Mouse (Mus musculus): Measurements from ENCODE around the gene Trib2.
A peak's percentile ranks its signal among the peaks of the same experiment; 100 is the strongest.

Trib2 gene

GRCm38 (mm10) chr12:15816740-15817178 is at the start of gene Trib2:
Gene Trib2 (minus strand): TSS chr12:15816922.
- DNase-seq (ENCODE audit: low spot score): peak; percentile 92

DNA sequence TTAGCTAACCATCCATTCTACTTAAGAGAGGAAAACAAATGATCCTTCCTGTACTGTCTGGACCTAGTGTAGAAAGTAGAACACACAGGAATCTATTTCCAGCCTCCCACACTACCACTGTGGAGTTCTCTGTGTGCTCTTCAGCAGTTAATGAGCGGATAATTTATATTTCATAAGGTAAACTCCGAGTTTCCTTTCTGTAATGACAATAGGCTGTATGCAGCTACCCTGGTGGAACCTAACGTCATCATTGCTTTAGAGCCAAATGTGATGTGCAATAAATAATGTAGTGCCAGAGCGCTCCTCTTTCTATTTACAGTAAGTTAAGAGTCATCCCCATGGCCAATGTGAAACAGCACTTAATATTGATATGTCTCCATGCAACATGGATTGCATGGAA is 41.3 kb upstream of the Trib2 start:
- DNase-seq (ENCODE audit: low spot score): no peak

DNA sequence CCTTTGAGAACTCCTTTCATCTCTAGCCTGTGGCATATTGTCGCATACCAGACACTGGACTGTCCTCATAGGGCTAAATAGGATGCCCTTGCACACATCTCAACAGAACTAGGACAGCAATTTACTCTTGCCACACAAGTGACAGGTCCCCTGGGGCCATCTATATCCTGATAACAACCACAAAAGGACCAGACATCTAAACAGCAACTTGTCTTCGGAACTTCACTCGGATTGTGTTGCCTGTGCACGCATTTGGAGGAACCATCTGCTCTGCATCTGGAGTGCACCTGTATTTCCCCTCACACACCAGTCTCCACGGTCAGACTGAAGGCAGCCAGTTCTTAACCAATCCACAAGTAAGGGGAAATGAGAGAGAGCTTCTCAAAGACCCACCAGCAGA is 39.2 kb upstream of the Trib2 start:
- DNase-seq (ENCODE audit: low spot score): no peak

DNA sequence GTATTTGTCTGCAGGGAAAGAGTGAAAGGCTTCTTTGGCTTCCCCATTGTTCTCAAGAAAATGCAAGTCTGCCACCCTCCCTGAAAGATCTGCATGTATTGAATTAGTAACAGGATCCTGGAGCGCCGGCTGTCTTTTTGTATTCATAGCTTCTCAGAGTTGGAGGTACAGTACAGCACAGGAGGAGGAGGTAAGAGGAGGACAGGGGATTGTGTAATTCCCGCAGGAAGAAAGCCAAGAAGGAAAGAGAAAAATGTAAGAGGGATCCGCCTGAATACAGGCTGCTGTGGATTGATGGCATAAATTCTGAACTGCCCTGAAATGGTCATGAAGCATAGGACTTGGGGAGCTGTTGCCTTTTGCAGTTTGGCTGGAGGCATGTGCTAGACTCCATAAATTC is 36.1 kb upstream of the Trib2 start:
- DNase-seq (ENCODE audit: low spot score): peak; percentile 7

DNA sequence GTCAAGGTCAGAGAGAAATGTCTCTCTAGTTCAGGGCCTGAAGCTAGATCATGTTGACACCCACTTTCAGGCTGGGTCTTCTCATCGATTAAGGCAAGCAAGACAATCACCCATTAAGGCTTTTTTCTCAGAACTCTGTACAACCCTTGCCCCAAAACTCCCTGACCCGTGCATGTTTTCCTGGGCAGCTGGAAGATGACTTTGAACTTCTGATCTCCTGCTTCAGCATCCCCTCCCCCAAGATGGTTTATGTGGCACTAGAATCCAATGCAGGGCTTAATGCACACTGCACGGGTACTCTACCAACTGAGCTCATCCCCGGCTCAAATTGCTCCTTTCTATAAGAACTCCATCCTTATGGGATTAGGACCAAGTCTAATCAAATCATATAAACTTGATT is 35.3 kb upstream of the Trib2 start:
- DNase-seq (ENCODE audit: low spot score): no peak

DNA sequence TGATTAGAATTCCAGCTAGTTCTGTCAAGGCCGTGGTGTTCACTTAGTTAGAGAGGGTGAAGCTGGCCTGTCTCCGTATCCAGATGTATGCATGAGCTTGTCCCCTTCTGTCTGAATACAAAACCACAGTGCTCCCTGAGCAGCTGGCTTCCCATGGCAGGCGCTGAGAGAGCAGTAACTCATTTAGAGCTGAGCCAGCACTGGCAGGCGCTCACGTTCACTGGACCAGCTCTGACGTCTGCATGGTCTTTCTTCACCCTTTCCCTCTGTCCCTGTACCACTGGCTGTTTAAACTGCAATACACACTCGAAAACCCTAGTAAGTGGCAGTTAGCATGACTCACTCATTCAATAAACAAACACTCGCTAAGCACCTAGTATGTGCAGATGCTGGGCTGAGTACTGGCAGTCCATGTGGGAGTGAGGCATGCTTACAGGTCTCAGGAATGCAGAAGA is 33.7 kb upstream of the Trib2 start:
- peak; percentile 12 for DNase-seq (ENCODE audit: low spot score)

GRCm38 (mm10) chr12:15849861-15850294 is 33.2 kb upstream of the Trib2 start:
- no peak for DNase-seq (ENCODE audit: low spot score)

DNA sequence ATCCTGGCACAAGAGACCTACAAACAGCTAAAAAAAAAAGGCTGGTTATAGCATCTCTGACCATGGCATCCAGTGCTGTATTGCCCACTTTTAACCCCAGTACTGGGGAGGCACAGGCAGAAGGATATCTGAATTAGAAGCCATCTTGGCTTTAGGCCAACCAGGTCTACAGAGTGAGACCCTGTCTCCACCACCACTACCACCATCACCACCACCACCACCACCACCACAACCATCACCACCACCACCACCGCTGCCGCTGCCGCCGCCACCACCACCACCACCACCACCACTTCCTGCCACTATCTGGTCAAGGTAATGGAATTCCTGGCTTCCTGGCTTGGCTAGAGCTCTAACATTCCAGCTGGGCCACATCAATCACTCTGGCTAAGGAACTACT is 31.7 kb upstream of the Trib2 start:
- DNase-seq (ENCODE audit: low spot score): no peak

- DNase-seq (ENCODE audit: low spot score): no peak
Observed at GRCm38 (mm10) chr12:15844701-15845100, 28.0 kb upstream of the Trib2 start.

DNA sequence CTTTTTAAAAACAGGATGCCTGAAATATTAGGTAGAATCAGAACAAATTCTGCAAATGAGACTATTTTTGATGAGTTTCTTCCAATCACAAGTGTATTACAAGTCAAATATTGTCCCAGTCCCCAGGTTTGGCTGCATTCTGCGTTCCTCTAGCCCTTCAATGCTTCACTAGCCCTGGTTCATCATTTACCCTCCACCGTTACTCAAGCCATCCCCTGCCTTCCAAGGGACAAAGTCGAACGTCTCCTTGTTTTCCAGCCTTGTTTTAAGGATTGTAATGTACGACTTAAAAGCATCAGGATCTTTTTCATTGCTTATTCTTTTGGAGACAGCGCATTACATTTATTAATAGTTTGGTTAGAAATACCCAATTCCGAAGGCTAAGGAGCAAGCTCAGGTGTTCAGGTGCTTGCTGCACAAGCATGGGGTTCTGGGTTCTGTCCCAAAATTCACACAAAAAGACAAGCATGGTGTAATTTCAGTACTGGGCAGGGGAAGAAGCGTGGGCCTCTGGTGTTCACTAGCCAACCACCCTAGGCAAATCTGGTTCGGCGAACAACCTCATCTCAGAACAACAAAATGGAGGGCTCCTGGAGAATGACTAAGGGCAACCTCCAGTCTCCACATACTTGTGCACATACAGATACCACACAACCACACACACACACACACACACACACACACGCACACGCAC is 24.3 kb upstream of the Trib2 start:
- no peak for DNase-seq (ENCODE audit: low spot score)

DNA sequence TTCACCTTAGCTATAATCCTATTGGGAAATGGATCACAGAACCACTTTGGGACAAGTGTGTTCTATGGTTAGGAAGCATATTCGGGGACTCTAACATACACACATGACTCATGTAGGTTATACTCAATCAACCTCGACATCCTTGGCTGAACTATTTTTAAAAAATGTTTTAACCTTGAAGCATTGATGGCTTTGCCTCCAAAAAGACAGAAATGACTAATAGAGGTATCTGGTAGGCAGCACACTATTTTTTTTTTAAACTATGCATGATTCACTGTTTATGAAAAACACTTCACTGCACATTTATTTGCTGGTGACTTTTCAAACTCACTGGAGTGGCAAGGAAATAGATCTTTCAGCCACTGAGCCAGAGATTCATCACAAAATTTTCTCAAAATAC is 21.5 kb upstream of the Trib2 start:
- DNase-seq (ENCODE audit: low spot score): no peak

- no peak for DNase-seq (ENCODE audit: low spot score)
Observed at GRCm38 (mm10) chr12:15837566-15837965, 20.8 kb upstream of the Trib2 start.

DNA sequence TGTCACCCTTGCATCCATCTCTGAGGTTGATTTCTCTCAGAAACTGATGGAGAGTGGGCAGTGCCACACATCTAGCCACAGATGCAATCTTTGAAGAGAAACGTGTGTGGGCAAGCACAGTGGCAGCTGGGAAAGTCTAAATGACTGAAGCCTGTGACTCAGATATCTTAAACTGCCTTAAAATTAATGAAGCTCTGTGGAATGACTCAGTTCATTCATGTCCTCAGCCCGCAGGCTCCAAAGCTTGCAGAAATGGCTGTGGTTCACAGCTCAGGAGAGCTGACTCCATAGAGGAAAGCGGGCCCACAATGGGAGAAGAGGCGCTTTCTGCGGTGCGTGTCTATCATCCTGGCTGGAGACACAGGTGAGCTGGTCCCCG is 15.9 kb upstream of the Trib2 start:
- DNase-seq (ENCODE audit: low spot score): no peak

DNA sequence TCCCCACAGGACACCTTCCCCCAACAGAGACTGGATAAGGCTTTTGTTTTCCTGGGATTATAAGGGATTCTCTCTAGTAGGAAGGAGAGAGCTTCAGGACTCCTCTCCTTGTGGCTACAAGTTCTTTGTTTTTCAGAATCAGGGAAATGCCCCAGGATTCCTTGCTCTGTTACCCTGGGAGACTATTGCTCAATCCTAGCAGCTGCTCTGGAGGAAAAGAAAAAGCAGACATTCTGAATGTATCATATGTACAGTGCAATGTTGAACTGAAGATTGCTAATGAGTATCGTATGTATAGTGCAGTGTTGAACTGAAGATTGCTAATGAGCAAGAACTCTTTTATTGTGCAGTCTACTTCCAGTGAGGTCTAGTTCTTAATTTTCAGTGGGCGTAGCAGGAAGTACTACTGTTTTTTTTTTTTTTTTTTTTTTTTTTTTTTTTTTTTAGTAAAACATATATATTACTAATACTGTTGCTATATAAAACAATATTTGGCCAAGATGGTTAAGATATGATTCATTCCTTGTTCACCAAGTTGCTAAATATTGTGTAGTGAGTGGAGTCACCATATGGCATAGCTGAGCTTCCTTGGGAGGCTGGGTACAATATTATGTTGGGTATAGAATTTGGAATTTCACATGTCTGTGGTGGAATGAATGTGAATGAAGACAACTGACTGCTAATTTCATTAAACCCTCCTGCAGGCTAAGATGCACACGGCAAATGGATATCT is 15.4 kb upstream of the Trib2 start:
- DNase-seq (ENCODE audit: low spot score): no peak

DNA sequence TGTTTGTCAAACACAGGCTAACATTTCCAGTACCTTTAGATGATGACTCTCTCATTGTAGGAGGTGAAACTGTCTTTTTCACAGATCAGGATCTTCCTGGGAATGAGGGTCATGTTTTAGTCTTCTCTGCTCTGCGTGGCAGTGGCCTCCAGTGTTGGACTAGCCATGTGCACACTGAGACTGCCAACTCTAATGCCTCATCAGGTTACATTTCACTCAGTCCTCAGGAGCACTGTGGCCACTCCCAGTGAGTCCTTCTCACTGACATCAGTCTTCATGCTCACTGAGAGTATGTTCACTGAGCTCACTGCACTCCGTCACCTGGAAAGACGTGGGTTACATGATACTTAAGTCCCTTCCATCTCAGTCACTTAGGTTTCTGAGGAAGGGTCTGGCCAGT is 14.0 kb upstream of the Trib2 start:
- DNase-seq (ENCODE audit: low spot score): no peak

GRCm38 (mm10) chr12:15828815-15829398 is 12.2 kb upstream of the Trib2 start:
- no peak for DNase-seq (ENCODE audit: low spot score)

DNA sequence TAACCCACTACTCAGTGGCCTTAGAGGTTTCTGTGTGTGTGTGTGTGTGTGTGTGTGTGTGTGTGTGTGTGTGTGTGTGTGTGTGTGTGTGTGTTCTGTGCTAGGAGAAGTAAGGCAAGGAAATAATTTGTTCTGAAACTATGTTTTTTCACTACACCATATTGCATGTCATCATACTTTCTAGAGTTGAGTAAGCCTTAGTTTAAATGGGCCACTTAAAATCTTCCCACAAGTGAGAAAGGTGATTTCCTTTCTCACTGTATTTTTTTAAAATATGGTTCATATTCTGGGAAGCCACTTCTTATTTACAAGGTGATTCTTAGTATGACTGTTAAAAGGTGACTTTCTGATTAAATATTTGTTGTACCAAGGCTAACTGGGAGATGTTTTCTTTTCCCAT is 4.3 kb upstream of the Trib2 start:
- DNase-seq (ENCODE audit: low spot score): no peak

DNA sequence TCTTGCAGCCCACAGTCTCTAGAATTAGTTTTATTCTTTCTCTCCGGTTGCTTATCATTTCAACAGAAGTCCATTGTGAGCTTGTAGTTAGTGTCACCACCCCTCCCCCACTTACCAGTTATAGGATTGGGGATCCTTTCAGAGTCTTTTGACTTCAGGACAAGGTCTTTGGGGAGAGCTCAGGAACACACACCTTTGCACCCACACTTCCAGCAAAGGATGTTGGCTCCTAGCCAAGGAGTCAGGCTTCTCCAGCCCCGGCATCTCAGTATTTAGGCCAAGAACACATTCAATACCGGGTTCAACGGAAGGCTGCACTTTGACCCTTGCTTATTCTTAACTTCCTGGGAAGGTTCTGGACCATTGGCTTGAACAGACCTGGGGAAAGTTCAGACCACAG is 643 bp upstream of the Trib2 start:
- no peak for DNase-seq (ENCODE audit: low spot score)

GRCm38 (mm10) chr12:15816254-15816605 is 492 bp downstream of the Trib2 start:
- no peak for DNase-seq (ENCODE audit: low spot score)

DNA sequence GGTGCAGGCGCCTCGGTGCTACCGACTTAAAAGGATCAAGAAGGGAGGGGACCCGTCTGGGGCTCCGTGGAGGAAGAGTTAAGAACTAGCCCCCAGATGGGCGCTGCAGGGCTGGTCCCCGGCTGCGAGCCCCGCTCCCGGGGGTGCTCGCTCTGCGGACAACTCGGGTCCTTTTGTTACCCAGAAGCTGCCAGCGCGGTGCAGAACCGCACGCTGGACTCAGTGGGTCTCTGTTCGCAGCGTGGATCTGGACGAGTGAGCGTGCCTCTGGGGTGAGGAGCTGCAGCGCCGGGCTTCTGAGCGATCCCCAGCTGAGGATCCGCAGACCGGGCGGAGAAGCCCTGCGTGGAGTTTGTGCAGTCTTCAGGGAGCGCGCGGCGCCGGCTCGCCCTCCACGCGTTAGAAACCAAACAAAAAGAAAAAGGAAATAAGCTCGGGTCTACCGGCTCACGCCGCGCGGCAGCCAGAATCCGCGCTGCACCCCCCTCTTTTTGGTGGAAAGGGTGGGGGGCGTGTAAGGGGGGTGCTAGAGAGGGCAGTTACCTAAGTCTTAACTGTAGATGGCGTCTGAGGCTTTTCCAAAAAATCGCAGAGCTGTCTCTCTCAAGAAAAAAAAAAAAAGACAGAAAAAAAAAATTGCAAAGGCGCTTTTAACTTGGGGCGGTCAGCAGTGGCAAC is 1.0 kb downstream of the Trib2 start:
- DNase-seq (ENCODE audit: low spot score): peak; percentile 53

GRCm38 (mm10) chr12:15815170-15815575 is 1.5 kb downstream of the Trib2 start:
- DNase-seq (ENCODE audit: low spot score): no peak

- DNase-seq (ENCODE audit: low spot score): no peak
Observed at GRCm38 (mm10) chr12:15814249-15815081, 2.3 kb downstream of the Trib2 start.

Data from ovary, adult 18-20 months (tissue).